Mouse (Mus musculus): ENCODE measurements around the gene Gm37240. TPM values are rescaled to one million over a fixed set of nuclear protein-coding genes. Genes with fewer than 3 reads are reported as not detected.

The Gm37240 gene
- polyA plus RNA-seq, 1 experiment from 2014 or later: 0.16 TPM

GRCm38 (mm10) chr3:85635591-85635990 is 251.7 kb downstream of the Gm37240 start:
- Histone ChIP-seq H3K36me3 (no peaks in the 10 kb centered on the region), H3K9me3 (no peaks in the 10 kb centered on the region), H3K27ac (no peak overlapping the region), H3K9ac (replicated peaks) (no peak overlapping the region), H3K27me3 (no peaks in the 10 kb centered on the region), H3K4me1 (replicated peaks) (no peaks in the 10 kb centered on the region), H3K4me2 (replicated peaks) (no peak overlapping the region), H3K4me3 (replicated peaks) (no peak overlapping the region)
- 95% methylated on average over 2 of the region's 2 CpGs for WGBS
- no peak for ATAC-seq

GRCm38 (mm10) chr3:85635126-85635419 is 252.2 kb downstream of the Gm37240 start:
- no peak overlapping the region for H3K4me3 ChIP-seq (replicated peaks)
- no peak overlapping the region for H3K27ac ChIP-seq
- H3K27me3 ChIP-seq: no peaks in the 10 kb centered on the region
- H3K9ac ChIP-seq (replicated peaks): no peak overlapping the region
- no peaks in the 10 kb centered on the region for H3K9me3 ChIP-seq
- WGBS: 85% methylated on average over 2 of the region's 2 CpGs
- no peak for ATAC-seq
- H3K36me3 ChIP-seq: no peaks in the 10 kb centered on the region
- no peaks in the 10 kb centered on the region for H3K4me1 ChIP-seq (replicated peaks)
- no peak overlapping the region for H3K4me2 ChIP-seq (replicated peaks)

GRCm38 (mm10) chr3:85634389-85635125 is 252.8 kb downstream of the Gm37240 start:
- no peak overlapping the region for H3K4me2 ChIP-seq (replicated peaks)
- no peaks in the 10 kb centered on the region for H3K9me3 ChIP-seq
- no peaks in the 10 kb centered on the region for H3K27me3 ChIP-seq
- no peak overlapping the region for H3K9ac ChIP-seq (replicated peaks)
- H3K27ac ChIP-seq: no peak overlapping the region
- no peak overlapping the region for H3K4me3 ChIP-seq (replicated peaks)
- no peaks in the 10 kb centered on the region for H3K36me3 ChIP-seq
- no peak; the same call in 1 of the 2 replicates for ATAC-seq
- no peaks in the 10 kb centered on the region for H3K4me1 ChIP-seq (replicated peaks)
- 83% methylated on average over 8 of the region's 8 CpGs for WGBS

GRCm38 (mm10) chr3:85633733-85634132 is 253.6 kb downstream of the Gm37240 start:
- 86% methylated on average over 2 of the region's 2 CpGs for WGBS
- H3K9ac ChIP-seq (replicated peaks): no peak overlapping the region
- no peaks in the 10 kb centered on the region for H3K27me3 ChIP-seq
- no peak for ATAC-seq
- no peaks in the 10 kb centered on the region for H3K4me1 ChIP-seq (replicated peaks)
- H3K9me3 ChIP-seq: no peaks in the 10 kb centered on the region
- H3K4me3 ChIP-seq (replicated peaks): no peak overlapping the region
- H3K4me2 ChIP-seq (replicated peaks): no peak overlapping the region
- H3K36me3 ChIP-seq: no peaks in the 10 kb centered on the region
- H3K27ac ChIP-seq: no peak overlapping the region

GRCm38 (mm10) chr3:85629895-85630510 is 257.3 kb downstream of the Gm37240 start:
- Histone ChIP-seq H3K36me3 (no peaks in the 10 kb centered on the region), H3K4me3 (replicated peaks) (no peak overlapping the region), H3K9ac (replicated peaks) (no peak overlapping the region), H3K27me3 (no peaks in the 10 kb centered on the region), H3K9me3 (no peaks in the 10 kb centered on the region), H3K27ac (no peak overlapping the region), H3K4me1 (replicated peaks) (no peaks in the 10 kb centered on the region), H3K4me2 (replicated peaks) (no peak overlapping the region)
- ATAC-seq: no peak
- 93% methylated on average over 4 of the region's 4 CpGs for WGBS

- Histone ChIP-seq H3K27ac (no peak overlapping the region), H3K9me3 (no peaks in the 10 kb centered on the region), H3K4me3 (replicated peaks) (no peak overlapping the region), H3K27me3 (no peaks in the 10 kb centered on the region), H3K36me3 (peaks cover 23% of the 10 kb centered on the region), H3K4me1 (replicated peaks) (no peaks in the 10 kb centered on the region), H3K4me2 (replicated peaks) (no peak overlapping the region), H3K9ac (replicated peaks) (no peak overlapping the region)
- 88% methylated on average over 1 of the region's 1 CpGs for WGBS
- ATAC-seq: no peak
Observed at GRCm38 (mm10) chr3:85619751-85620150, 267.6 kb downstream of the Gm37240 start.

- H3K36me3 ChIP-seq: peaks cover 23% of the 10 kb centered on the region
- no peak overlapping the region for H3K9ac ChIP-seq (replicated peaks)
- no peak overlapping the region for H3K4me3 ChIP-seq (replicated peaks)
- H3K9me3 ChIP-seq: no peaks in the 10 kb centered on the region
- no peak overlapping the region for H3K4me2 ChIP-seq (replicated peaks)
- H3K4me1 ChIP-seq (replicated peaks): no peaks in the 10 kb centered on the region
- H3K27ac ChIP-seq: no peak overlapping the region
- ATAC-seq: no peak
- H3K27me3 ChIP-seq: no peaks in the 10 kb centered on the region
- WGBS: 76% methylated on average over 5 of the region's 5 CpGs
Observed at GRCm38 (mm10) chr3:85619345-85619744, 268.0 kb downstream of the Gm37240 start.

- Histone ChIP-seq H3K36me3 (peaks cover 23% of the 10 kb centered on the region), H3K4me3 (replicated peaks) (no peak overlapping the region), H3K9me3 (no peaks in the 10 kb centered on the region), H3K27ac (no peak overlapping the region), H3K9ac (replicated peaks) (no peak overlapping the region), H3K4me1 (replicated peaks) (no peaks in the 10 kb centered on the region), H3K27me3 (no peaks in the 10 kb centered on the region), H3K4me2 (replicated peaks) (no peak overlapping the region)
- WGBS: 79% methylated on average over 6 of the region's 6 CpGs
- no peak for ATAC-seq
Observed at GRCm38 (mm10) chr3:85618885-85619284, 268.4 kb downstream of the Gm37240 start.

- Histone ChIP-seq H3K4me3 (replicated peaks) (no peak overlapping the region), H3K4me1 (replicated peaks) (no peaks in the 10 kb centered on the region), H3K9ac (replicated peaks) (no peak overlapping the region), H3K27ac (no peak overlapping the region), H3K9me3 (no peaks in the 10 kb centered on the region), H3K4me2 (replicated peaks) (no peak overlapping the region), H3K36me3 (peaks cover 22% of the 10 kb centered on the region), H3K27me3 (no peaks in the 10 kb centered on the region)
- no peak for ATAC-seq
- WGBS: 100% methylated on average over 1 of the region's 1 CpGs
Observed at GRCm38 (mm10) chr3:85616389-85616788, 270.9 kb downstream of the Gm37240 start.

- Histone ChIP-seq H3K27me3 (no peaks in the 10 kb centered on the region), H3K9ac (replicated peaks) (no peak overlapping the region), H3K4me3 (replicated peaks) (no peak overlapping the region), H3K9me3 (no peaks in the 10 kb centered on the region), H3K27ac (no peak overlapping the region), H3K36me3 (peaks cover 6% of the 10 kb centered on the region; the same call in 1 of the 2 replicates), H3K4me2 (replicated peaks) (no peak overlapping the region), H3K4me1 (replicated peaks) (no peaks in the 10 kb centered on the region)
- no peak for ATAC-seq
- 94% methylated on average over 2 of the region's 2 CpGs for WGBS
Observed at GRCm38 (mm10) chr3:85607753-85608152, 279.6 kb downstream of the Gm37240 start.

- H3K4me1 ChIP-seq (replicated peaks): peaks cover 3% of the 10 kb centered on the region
- no peak for ATAC-seq
- no peak overlapping the region for H3K27ac ChIP-seq
- WGBS: 89% methylated on average over 3 of the region's 3 CpGs
- H3K4me3 ChIP-seq (replicated peaks): no peak overlapping the region
- H3K9ac ChIP-seq (replicated peaks): no peak overlapping the region
- no peaks in the 10 kb centered on the region for H3K27me3 ChIP-seq
- no peaks in the 10 kb centered on the region for H3K9me3 ChIP-seq
- H3K4me2 ChIP-seq (replicated peaks): no peak overlapping the region
- H3K36me3 ChIP-seq: peaks cover 6% of the 10 kb centered on the region; the same call in 1 of the 2 replicates
Observed at GRCm38 (mm10) chr3:85606912-85607311, 280.4 kb downstream of the Gm37240 start.

GRCm38 (mm10) chr3:85603811-85604210 is 283.5 kb downstream of the Gm37240 start:
- H3K27ac ChIP-seq: no peak overlapping the region
- H3K9me3 ChIP-seq: no peaks in the 10 kb centered on the region
- H3K4me2 ChIP-seq (replicated peaks): no peak overlapping the region
- ATAC-seq: no peak
- H3K36me3 ChIP-seq: no peaks in the 10 kb centered on the region
- H3K9ac ChIP-seq (replicated peaks): no peak overlapping the region
- peaks cover 6% of the 10 kb centered on the region for H3K4me1 ChIP-seq (replicated peaks)
- no peak overlapping the region for H3K4me3 ChIP-seq (replicated peaks)
- no peaks in the 10 kb centered on the region for H3K27me3 ChIP-seq
- WGBS: 89% methylated on average over 1 of the region's 1 CpGs

All from midbrain, embryonic 13.5 days (tissue).